Mouse (Mus musculus) adipose tissue, adult 10 weeks (tissue): Measurements from ENCODE around the gene Psg22. TPM values are rescaled to one million over a fixed set of nuclear protein-coding genes. Genes with fewer than 3 reads are reported as not detected.

Source experiments
- polyA plus RNA-seq: library from polyadenylated mRNA; stranded (reverse); fragments of 350-450 nt; fragmentation: Illumina TruSeq; extraction: RNeasy Lipid Tissue Mini Kit (QIAGEN cat#74804); gene quantifications from one replicate; pipeline ENCODE4 v1.2.3, GENCODE M21; 2014; ENCODE audit warnings: low read depth, low replicate concordance

Psg22 gene
- polyA plus RNA-seq = not detected

DNA sequence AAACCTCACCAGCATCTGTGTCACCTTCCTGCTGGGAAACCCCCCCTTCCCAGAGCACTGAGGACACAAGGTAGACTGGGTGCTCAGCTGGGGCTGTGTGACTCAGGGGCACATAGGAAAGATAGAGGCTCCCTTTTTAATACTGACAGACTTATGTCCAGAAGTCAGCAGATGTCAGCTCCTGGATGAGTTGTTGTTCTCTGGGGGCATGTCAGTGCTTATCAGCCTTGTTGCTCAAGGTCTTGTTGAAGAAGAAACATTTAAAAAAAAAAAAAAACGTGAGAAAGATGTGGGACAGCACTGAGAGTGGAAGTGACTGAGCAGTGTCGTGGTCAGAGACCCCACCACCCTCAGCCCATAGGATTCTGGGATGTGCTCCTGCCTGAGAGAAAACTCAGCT lies at the start of gene Psg22:
Psg22 (plus strand) TSS at position 301 of the 400 bp plus-strand sequence.

GRCm38 (mm10) chr7:18686085-18686484 lies 31.8 kb upstream of the Psg22 start, which contains the start of gene Psg20:
Psg20 (minus strand) TSS chr7:18686185.

Other genes with a start within 250 kb of the Psg22 start
- gene Psg26, start 233.9 kb upstream of the Psg22 start, polyA plus RNA-seq = not detected
- not detected for gene Psg25, start 185.8 kb upstream of the Psg22 start, polyA plus RNA-seq
- not detected for gene Psg27, start 150.8 kb upstream of the Psg22 start, polyA plus RNA-seq
- gene Psg23, start 101.6 kb upstream of the Psg22 start, polyA plus RNA-seq = not detected
- gene Psg21, start 61.4 kb upstream of the Psg22 start, polyA plus RNA-seq = not detected
- gene Psg20, start 31.9 kb upstream of the Psg22 start, polyA plus RNA-seq = not detected
- not detected for gene Psg19, start 80.4 kb downstream of the Psg22 start, polyA plus RNA-seq
- gene Psg17, start 103.5 kb downstream of the Psg22 start, polyA plus RNA-seq = not detected
- gene Mill2, start 121.9 kb downstream of the Psg22 start, polyA plus RNA-seq = 11.0 TPM
- gene Pglyrp1, start 153.2 kb downstream of the Psg22 start, polyA plus RNA-seq = 3.0 TPM
- 12.3 TPM for gene Ccdc61, start 192.3 kb downstream of the Psg22 start, polyA plus RNA-seq
- gene Nova2, start 207.8 kb downstream of the Psg22 start, polyA plus RNA-seq = 2.7 TPM